Mouse (Mus musculus) embryonic facial prominence, embryonic 12.5 days (tissue): ENCODE data around the gene Tspear. TPM values are rescaled to one million over a fixed set of nuclear protein-coding genes. Genes with fewer than 3 reads are reported as not detected.
A peak's percentile ranks its signal among the peaks of the same experiment; 100 is the strongest.
"Not testable (repeated sequence)": the region's sequence is repeated elsewhere in the genome, so short reads cannot be mapped to it uniquely, and the experiment has no call there.

ENCODE experiments used
- ATAC-seq: fragments of 200-750 bp; cut with Nextera tagmentation; 2 replicates; pipeline ENCODE4 v1.8.0; 2017; ENCODE audit not compliant: insufficient number of reproducible peaks, insufficient read depth, low FRiP score, low TSS enrichment
- H3K27ac ChIP-seq: fragments of 300-500 bp; sonication (generic); 2 replicates; pipeline ENCODE4 v1.5.1; 2016; ENCODE audit warnings: mild to moderate bottlenecking
- H3K27me3 ChIP-seq: fragments of 300-500 bp; sonication (generic); 2 replicates; pipeline ENCODE4 v1.6.1; 2016; ENCODE audit warnings: mild to moderate bottlenecking, moderate library complexity
- H3K36me3 ChIP-seq: fragments of 300-500 bp; sonication (generic); 2 replicates; pipeline ENCODE4 v1.6.1; 2016; ENCODE audit warnings: mild to moderate bottlenecking
- H3K4me1 ChIP-seq: fragments of 300-500 bp; sonication (generic); 2 replicates; pipeline ENCODE4 v1.6.1; 2016
- H3K4me2 ChIP-seq: fragments of 300-500 bp; sonication (generic); replicated peaks from 2 replicates; pipeline ENCODE4 v1.6.1; 2016; ENCODE audit warnings: mild to moderate bottlenecking, moderate library complexity
- H3K4me3 ChIP-seq: fragments of 300-500 bp; sonication (generic); 2 replicates; pipeline ENCODE4 v1.5.1; 2016; ENCODE audit warnings: mild to moderate bottlenecking
- H3K9ac ChIP-seq: fragments of 300-500 bp; sonication (generic); 2 replicates; pipeline ENCODE4 v1.6.1; 2016; ENCODE audit warnings: mild to moderate bottlenecking, moderate library complexity
- H3K9me3 ChIP-seq: fragments of 300-500 bp; sonication (generic); 2 replicates; pipeline ENCODE4 v1.6.1; 2016; ENCODE audit warnings: mild to moderate bottlenecking, moderate library complexity
- WGBS: fragments of 180-500 bp; shearing (Covaris S2); methylation state at CpG from one replicate; pipeline ENCODE4 v1.1.7; 2016; 5-methylcytosine and 5-hydroxymethylcytosine counted together
- polyA plus RNA-seq: library from polyadenylated mRNA; unstranded; fragments of >200 nt; fragmentation: Nextera tagmentation; extraction: Ambion mirVana; gene quantifications from 2 replicates; pipeline ENCODE4 v1.2.1, GENCODE M21; 2016

Tspear gene
- polyA plus RNA-seq, 1 experiment from 2014 or later: 0.69 TPM

GRCm38 (mm10) chr10:77797677-77798076 is 111.3 kb downstream of the Tspear start:
- WGBS: 10% methylated on average over 3 of the region's 3 CpGs
- H3K9me3 ChIP-seq: no peaks in the 10 kb centered on the region
- no peak for ATAC-seq
- H3K27me3 ChIP-seq: no peaks in the 10 kb centered on the region
- no peak overlapping the region for H3K4me3 ChIP-seq
- no peaks in the 10 kb centered on the region for H3K36me3 ChIP-seq
- H3K4me1 ChIP-seq: no peaks in the 10 kb centered on the region; the same call in 1 of the 2 replicates
- no peak overlapping the region for H3K9ac ChIP-seq
- H3K27ac ChIP-seq: no peak overlapping the region
- H3K4me2 ChIP-seq: no peak overlapping the region

GRCm38 (mm10) chr10:77798164-77798920 is 112.0 kb downstream of the Tspear start:
- H3K9ac ChIP-seq, H3K4me1 ChIP-seq, H3K4me2 ChIP-seq, ATAC-seq, H3K9me3 ChIP-seq, H3K4me3 ChIP-seq, H3K27ac ChIP-seq, H3K36me3 ChIP-seq, H3K27me3 ChIP-seq: not testable (repeated sequence)
- 40% methylated on average over 3 of the region's 3 CpGs for WGBS

GRCm38 (mm10) chr10:77798921-77799508 is 112.6 kb downstream of the Tspear start, which contains the start of gene Gm19668:
Gene Gm19668 (minus strand): TSS chr10:77799133.
- no peak for ATAC-seq
- H3K4me2 ChIP-seq: no peak within 1 kb of the TSS
- H3K4me3 ChIP-seq: no peak within 1 kb of the TSS
- no peaks in the 10 kb centered on the region; the same call in 1 of the 2 replicates for H3K4me1 ChIP-seq
- H3K9ac ChIP-seq: no peak within 1 kb of the TSS
- WGBS: 63% methylated on average over 8 of the region's 8 CpGs
- H3K9me3 ChIP-seq: no peaks in the 10 kb centered on the region
- no peaks in the 10 kb centered on the region for H3K36me3 ChIP-seq
- no peak within 1 kb of the TSS for H3K27ac ChIP-seq
- no peaks in the 10 kb centered on the region for H3K27me3 ChIP-seq

- no peak for ATAC-seq
- 75% methylated on average over 3 of the region's 3 CpGs for WGBS
- H3K9ac ChIP-seq: no peak overlapping the region
- no peak overlapping the region for H3K4me3 ChIP-seq
- H3K36me3 ChIP-seq: no peaks in the 10 kb centered on the region
- no peaks in the 10 kb centered on the region; the same call in 1 of the 2 replicates for H3K9me3 ChIP-seq
- no peaks in the 10 kb centered on the region for H3K4me1 ChIP-seq
- no peak overlapping the region for H3K27ac ChIP-seq
- no peak overlapping the region for H3K4me2 ChIP-seq
- no peaks in the 10 kb centered on the region for H3K27me3 ChIP-seq
These were observed 117.7 kb downstream of the Tspear start for GRCm38 (mm10) chr10:77804095-77804494.

- 77% methylated on average over 5 of the region's 5 CpGs for WGBS
- no peak within 1 kb of the TSS for H3K4me2 ChIP-seq
- H3K27me3 ChIP-seq: no peaks in the 10 kb centered on the region
- no peaks in the 10 kb centered on the region for H3K4me1 ChIP-seq
- no peak within 1 kb of the TSS for H3K27ac ChIP-seq
- ATAC-seq: no peak
- no peak within 1 kb of the TSS for H3K9ac ChIP-seq
- H3K4me3 ChIP-seq: no peak within 1 kb of the TSS
- no peaks in the 10 kb centered on the region for H3K36me3 ChIP-seq
- no peaks in the 10 kb centered on the region; the same call in 1 of the 2 replicates for H3K9me3 ChIP-seq
These were observed 125.4 kb downstream of the Tspear start, which contains the start of gene Gm9507 for GRCm38 (mm10) chr10:77811743-77812142. Gene Gm9507 (minus strand): TSS chr10:77811843.

GRCm38 (mm10) chr10:77814382-77814781 is 128.0 kb downstream of the Tspear start, which contains the start of gene Gm2696:
Gene Gm2696 (plus strand): TSS chr10:77814682.
- Histone ChIP-seq H3K36me3 (no peaks in the 10 kb centered on the region), H3K4me2 (no peak within 1 kb of the TSS), H3K9me3 (no peaks in the 10 kb centered on the region), H3K9ac (no peak within 1 kb of the TSS), H3K4me1 (no peaks in the 10 kb centered on the region), H3K27me3 (no peaks in the 10 kb centered on the region), H3K27ac (no peak within 1 kb of the TSS), H3K4me3 (no peak within 1 kb of the TSS)
- no peak for ATAC-seq
- WGBS: 55% methylated on average over 4 of the region's 4 CpGs

- H3K9me3 ChIP-seq: no peaks in the 10 kb centered on the region
- H3K27me3 ChIP-seq: no peaks in the 10 kb centered on the region
- no peak overlapping the region for H3K27ac ChIP-seq
- no peak overlapping the region for H3K9ac ChIP-seq
- H3K4me1 ChIP-seq: no peaks in the 10 kb centered on the region
- H3K4me3 ChIP-seq: no peak overlapping the region
- 39% methylated on average over 5 of the region's 5 CpGs for WGBS
- H3K36me3 ChIP-seq: no peaks in the 10 kb centered on the region
- no peak for ATAC-seq
- no peak overlapping the region for H3K4me2 ChIP-seq
These were observed 129.1 kb downstream of the Tspear start for GRCm38 (mm10) chr10:77815514-77815913.

GRCm38 (mm10) chr10:77818523-77818922 is 132.2 kb downstream of the Tspear start:
- H3K4me2 ChIP-seq: no peak overlapping the region
- H3K27me3 ChIP-seq: no peaks in the 10 kb centered on the region
- no peaks in the 10 kb centered on the region for H3K9me3 ChIP-seq
- ATAC-seq: peak; percentile 56; the same call in 1 of the 2 replicates
- 95% methylated on average over 4 of the region's 4 CpGs for WGBS
- H3K4me3 ChIP-seq: no peak overlapping the region
- no peaks in the 10 kb centered on the region for H3K36me3 ChIP-seq
- H3K9ac ChIP-seq: no peak overlapping the region
- no peaks in the 10 kb centered on the region for H3K4me1 ChIP-seq
- H3K27ac ChIP-seq: no peak overlapping the region

- Histone ChIP-seq H3K4me2 (no peak overlapping the region), H3K27ac (no peak overlapping the region), H3K9ac (no peak overlapping the region), H3K36me3 (no peaks in the 10 kb centered on the region), H3K27me3 (no peaks in the 10 kb centered on the region), H3K4me1 (no peaks in the 10 kb centered on the region), H3K4me3 (no peak overlapping the region), H3K9me3 (no peaks in the 10 kb centered on the region)
- ATAC-seq: no peak
- WGBS: 29% methylated on average over 4 of the region's 4 CpGs
These were observed 132.8 kb downstream of the Tspear start for GRCm38 (mm10) chr10:77819203-77819602.

GRCm38 (mm10) chr10:77826951-77827350 is 140.6 kb downstream of the Tspear start, which contains the start of gene Krtap10-4:
Gene Krtap10-4 (minus strand): TSS chr10:77827095.
- 64% methylated on average over 6 of the region's 6 CpGs for WGBS
- no peak within 1 kb of the TSS for H3K9ac ChIP-seq
- no peak for ATAC-seq
- H3K27me3 ChIP-seq: no peaks in the 10 kb centered on the region
- no peak within 1 kb of the TSS for H3K4me3 ChIP-seq
- H3K36me3 ChIP-seq: no peaks in the 10 kb centered on the region
- no peaks in the 10 kb centered on the region for H3K4me1 ChIP-seq
- no peaks in the 10 kb centered on the region for H3K9me3 ChIP-seq
- no peak within 1 kb of the TSS for H3K27ac ChIP-seq
- no peak within 1 kb of the TSS for H3K4me2 ChIP-seq

GRCm38 (mm10) chr10:77835647-77836046 is 149.3 kb downstream of the Tspear start, which contains the start of gene Krtap10-10:
Gene Krtap10-10 (plus strand): TSS chr10:77835947.
- Histone ChIP-seq H3K4me3 (no peak within 1 kb of the TSS), H3K27me3 (no peaks in the 10 kb centered on the region), H3K9ac (no peak within 1 kb of the TSS), H3K4me2 (no peak within 1 kb of the TSS), H3K4me1 (no peaks in the 10 kb centered on the region), H3K9me3 (no peaks in the 10 kb centered on the region), H3K36me3 (no peaks in the 10 kb centered on the region), H3K27ac (no peak within 1 kb of the TSS)
- ATAC-seq: no peak
- WGBS: 57% methylated on average over 7 of the region's 9 CpGs

- no peak overlapping the region for H3K9ac ChIP-seq
- no peaks in the 10 kb centered on the region for H3K36me3 ChIP-seq
- 77% methylated on average over 6 of the region's 6 CpGs for WGBS
- no peak for ATAC-seq
- H3K27ac ChIP-seq: no peak overlapping the region
- no peaks in the 10 kb centered on the region for H3K4me1 ChIP-seq
- H3K27me3 ChIP-seq: no peaks in the 10 kb centered on the region
- no peak overlapping the region for H3K4me3 ChIP-seq
- no peak overlapping the region for H3K4me2 ChIP-seq
- H3K9me3 ChIP-seq: peaks cover 13% of the 10 kb centered on the region; the same call in 1 of the 2 replicates
These were observed 152.6 kb downstream of the Tspear start for GRCm38 (mm10) chr10:77839006-77839405.
